Mouse (Mus musculus): ENCODE data around the gene Icam4. TPM values are rescaled to one million over a fixed set of nuclear protein-coding genes. Genes with fewer than 3 reads are reported as not detected.

The Icam4 gene
- polyA plus RNA-seq, 1 experiment, result 1.2 TPM

- no peak for DNase-seq
- Histone ChIP-seq H3K27ac (ENCODE audit: insufficient read depth, low read depth, low read length) (no peak overlapping the region), H3K4me1 (ENCODE audit: control insufficient read depth, insufficient read depth, low read length) (peaks cover 4% of the 10 kb centered on the region; the same call in 1 of the 2 replicates), H3K36me3 (ENCODE audit: control insufficient read depth, insufficient read depth, low read length) (no peaks in the 10 kb centered on the region), H3K27me3 (replicated peaks; ENCODE audit: control insufficient read depth, insufficient read depth, low read length) (no peaks in the 10 kb centered on the region), H3K4me3 (ENCODE audit: insufficient read depth, low read depth, low read length) (peak overlapping the region; percentile 85)
- TF ChIP-seq POLR2A (IDR thresholded peaks at IDR 0.05; ENCODE audit: low read depth, low read length) (no peak), CTCF (conservative IDR thresholded peaks at IDR 0.05; ENCODE audit: insufficient read depth, insufficient read length, low read depth, low read length) (no peak)
- 8% methylated on average over 4 of the region's 4 CpGs for WGBS
Measured at GRCm38 (mm10) chr9:21072641-21073040, 43.5 kb downstream of the Icam4 start.

GRCm38 (mm10) chr9:21073044-21073840 lies 44.1 kb downstream of the Icam4 start, which contains the start of the genes Gm49373 and Fdx1l:
Gene Gm49373 (minus strand): TSS chr9:21073096.
Gene Fdx1l (minus strand): TSS chr9:21073614.
- H3K27me3 ChIP-seq (replicated peaks; ENCODE audit: control insufficient read depth, insufficient read depth, low read length), result no peaks in the 10 kb centered on the region
- H3K27ac ChIP-seq (ENCODE audit: insufficient read depth, low read depth, low read length), result peak within 1 kb of the TSS; percentile 54
- peak within 1 kb of the TSS; percentile 85 for H3K4me3 ChIP-seq (ENCODE audit: insufficient read depth, low read depth, low read length)
- no peaks in the 10 kb centered on the region for H3K36me3 ChIP-seq (ENCODE audit: control insufficient read depth, insufficient read depth, low read length)
- 2% methylated on average over 58 of the region's 58 CpGs for WGBS
- peak; percentile 96 for DNase-seq
- H3K4me1 ChIP-seq (ENCODE audit: control insufficient read depth, insufficient read depth, low read length), result peaks cover 4% of the 10 kb centered on the region; the same call in 1 of the 2 replicates
- peak; percentile 35 for TF ChIP-seq POLR2A (IDR thresholded peaks at IDR 0.05; ENCODE audit: low read depth, low read length)
- TF ChIP-seq CTCF (conservative IDR thresholded peaks at IDR 0.05; ENCODE audit: insufficient read depth, insufficient read length, low read depth, low read length), result no peak

- Histone ChIP-seq H3K4me3 (ENCODE audit: insufficient read depth, low read depth, low read length) (no peak overlapping the region), H3K27ac (ENCODE audit: insufficient read depth, low read depth, low read length) (no peak overlapping the region), H3K4me1 (ENCODE audit: control insufficient read depth, insufficient read depth, low read length) (peaks cover 4% of the 10 kb centered on the region; the same call in 1 of the 2 replicates), H3K36me3 (ENCODE audit: control insufficient read depth, insufficient read depth, low read length) (no peaks in the 10 kb centered on the region), H3K27me3 (replicated peaks; ENCODE audit: control insufficient read depth, insufficient read depth, low read length) (no peaks in the 10 kb centered on the region)
- 50% methylated on average over 1 of the region's 1 CpGs for WGBS
- TF ChIP-seq CTCF (conservative IDR thresholded peaks at IDR 0.05; ENCODE audit: insufficient read depth, insufficient read length, low read depth, low read length) (no peak), POLR2A (IDR thresholded peaks at IDR 0.05; ENCODE audit: low read depth, low read length) (no peak)
- no peak for DNase-seq
Measured at GRCm38 (mm10) chr9:21074173-21074572, 45.0 kb downstream of the Icam4 start.

- H3K36me3 ChIP-seq (ENCODE audit: control insufficient read depth, insufficient read depth, low read length), result peaks cover 5% of the 10 kb centered on the region
- WGBS, result 81% methylated on average over 3 of the region's 3 CpGs
- no peak overlapping the region for H3K4me3 ChIP-seq (ENCODE audit: insufficient read depth, low read depth, low read length)
- H3K4me1 ChIP-seq (ENCODE audit: control insufficient read depth, insufficient read depth, low read length), result peaks cover 4% of the 10 kb centered on the region; the same call in 1 of the 2 replicates
- no peak for DNase-seq
- H3K27me3 ChIP-seq (replicated peaks; ENCODE audit: control insufficient read depth, insufficient read depth, low read length), result no peaks in the 10 kb centered on the region
- TF ChIP-seq CTCF (conservative IDR thresholded peaks at IDR 0.05; ENCODE audit: insufficient read depth, insufficient read length, low read depth, low read length) (no peak), POLR2A (IDR thresholded peaks at IDR 0.05; ENCODE audit: low read depth, low read length) (no peak)
- no peak overlapping the region for H3K27ac ChIP-seq (ENCODE audit: insufficient read depth, low read depth, low read length)
Measured at GRCm38 (mm10) chr9:21075625-21076024, 46.5 kb downstream of the Icam4 start.

Other genes starting within 250 kb of the Icam4 start
- 2.1 and 3.0 TPM in 2 replicates for gene Col5a3, start 214.3 kb upstream of the Icam4 start, polyA plus RNA-seq (2012; rRNA removed)
- not detected in 2 replicates for gene Rdh8, start 210.9 kb upstream of the Icam4 start, polyA plus RNA-seq (2012; rRNA removed)
- 31.7 and 40.3 TPM in 2 replicates for gene A230050P20Rik, start 160.7 kb upstream of the Icam4 start, polyA plus RNA-seq (2012; rRNA removed)
- 3.6 and 4.0 TPM in 2 replicates for gene Angptl6, start 149.6 kb upstream of the Icam4 start, polyA plus RNA-seq (2012; rRNA removed)
- gene Ppan, start 141.2 kb upstream of the Icam4 start, polyA plus RNA-seq (2012; rRNA removed), result 28.3 and 31.2 TPM in 2 replicates
- gene Eif3g, start 130.8 kb upstream of the Icam4 start, polyA plus RNA-seq (2012; rRNA removed), result 93.1 and 116 TPM in 2 replicates
- gene Dnmt1, start 69.5 kb upstream of the Icam4 start, polyA plus RNA-seq (2012; rRNA removed), result 12.1 and 12.5 TPM in 2 replicates
- 3.5 and 4.0 TPM in 2 replicates for gene S1pr2, start 52.6 kb upstream of the Icam4 start, polyA plus RNA-seq (2012; rRNA removed)
- 175 and 213 TPM in 2 replicates for gene Mrpl4, start 26.6 kb upstream of the Icam4 start, polyA plus RNA-seq (2012; rRNA removed)
- 23.4 and 25.9 TPM in 2 replicates for gene Icam1, start 13.4 kb upstream of the Icam4 start, polyA plus RNA-seq (2012; rRNA removed)
- gene Icam5, start 2.7 kb downstream of the Icam4 start, polyA plus RNA-seq (2012; rRNA removed), result 0.34 and 0.49 TPM in 2 replicates
- gene Zglp1, start 37.7 kb downstream of the Icam4 start, polyA plus RNA-seq (2012; rRNA removed), result 0.38 TPM in 1 of 2 replicates, not detected in the other
- gene Gm49373, start 43.7 kb downstream of the Icam4 start, polyA plus RNA-seq (2012; rRNA removed), result 0.20 and 0.27 TPM in 2 replicates
- gene Fdx1l, start 44.2 kb downstream of the Icam4 start, polyA plus RNA-seq (2012; rRNA removed), result 59.8 and 67.0 TPM in 2 replicates
- gene Gm38431, start 62.6 kb downstream of the Icam4 start, polyA plus RNA-seq (2012; rRNA removed), result 1.1 and 2.6 TPM in 2 replicates
- gene Raver1, start 62.6 kb downstream of the Icam4 start, polyA plus RNA-seq (2012; rRNA removed), result 45.8 and 47.3 TPM in 2 replicates
- gene Tyk2, start 101.9 kb downstream of the Icam4 start, polyA plus RNA-seq (2012; rRNA removed), result 17.0 and 19.0 TPM in 2 replicates
- gene Cdc37, start 120.6 kb downstream of the Icam4 start, polyA plus RNA-seq (2012; rRNA removed), result 53.1 and 72.6 TPM in 2 replicates
- gene Pde4a, start 136.3 kb downstream of the Icam4 start, polyA plus RNA-seq (2012; rRNA removed), result 7.8 and 9.0 TPM in 2 replicates
- gene Keap1, start 210.0 kb downstream of the Icam4 start, polyA plus RNA-seq (2012; rRNA removed), result 42.8 and 52.4 TPM in 2 replicates
- 0.38 and 0.39 TPM in 2 replicates for gene S1pr5, start 219.1 kb downstream of the Icam4 start, polyA plus RNA-seq (2012; rRNA removed)
- gene Atg4d, start 235.9 kb downstream of the Icam4 start, polyA plus RNA-seq (2012; rRNA removed), result 67.0 and 71.9 TPM in 2 replicates

All from kidney, adult 2 months (tissue).